Mouse (Mus musculus) limb, embryonic 14.5 days (tissue): ENCODE measurements around the gene Slc35b2. TPM values are rescaled to one million over a fixed set of nuclear protein-coding genes. Genes with fewer than 3 reads are reported as not detected.

ENCODE experiments used
- ATAC-seq: fragments of 200-750 bp; cut with Nextera tagmentation; 2 replicates; pipeline ENCODE4 v1.8.0; 2017; ENCODE audit warnings: low read depth, moderate number of reproducible peaks, moderate TSS enrichment; ENCODE audit not compliant: low FRiP score
- DNase-seq: peaks from one replicate; pipeline ENCODE4 v3.0.0-alpha.2; 2015; ENCODE audit warnings: low spot score
- H3K27ac ChIP-seq: fragments of 300-500 bp; sonication (generic); replicated peaks from 2 replicates; pipeline ENCODE4 v1.5.1; 2014; ENCODE audit warnings: low read depth, mild to moderate bottlenecking, low read length, moderate library complexity, mixed read lengths
- H3K27me3 ChIP-seq: fragments of 300-500 bp; sonication (generic); 2 replicates; pipeline ENCODE4 v1.6.1; 2014; ENCODE audit warnings: low read length, mixed read lengths; ENCODE audit not compliant: control insufficient read depth, insufficient read depth
- H3K36me3 ChIP-seq: fragments of 300-500 bp; sonication (generic); 2 replicates; pipeline ENCODE4 v1.6.1; 2014; ENCODE audit warnings: mild to moderate bottlenecking, low read length, moderate library complexity, mixed read lengths; ENCODE audit not compliant: control insufficient read depth, insufficient read depth
- H3K4me1 ChIP-seq: fragments of 300-500 bp; sonication (generic); 2 replicates; pipeline ENCODE4 v1.6.1; 2014; ENCODE audit warnings: antibody characterized with exemption, low read length, mixed read lengths; ENCODE audit not compliant: control insufficient read depth, insufficient read depth
- H3K4me2 ChIP-seq: fragments of 300-500 bp; sonication (generic); replicated peaks from 2 replicates; pipeline ENCODE4 v1.6.1; 2014; ENCODE audit warnings: low read depth, mild to moderate bottlenecking, low read length, moderate library complexity; ENCODE audit not compliant: severe bottlenecking
- H3K4me3 ChIP-seq: fragments of 300-500 bp; sonication (generic); replicated peaks from 2 replicates; pipeline ENCODE4 v1.5.1; 2014; ENCODE audit warnings: low read length
- H3K9ac ChIP-seq: fragments of 300-500 bp; sonication (generic); 2 replicates; pipeline ENCODE4 v1.6.1; 2014; ENCODE audit warnings: mild to moderate bottlenecking, low read depth, low read length, moderate library complexity; ENCODE audit not compliant: severe bottlenecking
- H3K9me3 ChIP-seq: fragments of 300-500 bp; sonication (generic); 2 replicates; pipeline ENCODE4 v1.6.1; 2016; ENCODE audit warnings: low read length; ENCODE audit not compliant: control insufficient read depth
- POLR2A ChIP-seq: fragments of 200-500 bp; IDR thresholded peaks from 2 replicates; pipeline ENCODE4 v1.8.0; 2012; ENCODE audit warnings: inconsistent platforms, mild to moderate bottlenecking, moderate library complexity, borderline replicate concordance; ENCODE audit not compliant: insufficient read depth, insufficient read length; ENCODE audit errors: extremely low read depth
- WGBS: fragments of 180-500 bp; shearing (Covaris S2); extraction: QIAGEN DNeasy Blood & Tissue Kit; methylation state at CpG from one replicate; pipeline ENCODE4 v1.1.7; 2014; 5-methylcytosine and 5-hydroxymethylcytosine counted together
- polyA plus RNA-seq, 2 experiments: library from polyadenylated mRNA; depleted of rRNA in 1 of 2; stranded (reverse) in 1 of 2; unstranded in 1 of 2; fragments of >200 nt; fragmentation: Nextera tagmentation in 1 of 2; extraction: Ambion mirVana in 1 of 2; gene quantifications; 2 replicates each; pipeline versions ENCODE4 v1.2.1 to v1.2.3; 2012 to 2014

The Slc35b2 gene
- polyA plus RNA-seq, 2 experiments: 96.9 to 138 TPM

- ATAC-seq (no peak), DNase-seq (no peak)
- Histone ChIP-seq H3K36me3 (no peaks in the 10 kb centered on the region), H3K9me3 (no peaks in the 10 kb centered on the region), H3K27me3 (no peaks in the 10 kb centered on the region), H3K4me1 (no peaks in the 10 kb centered on the region), H3K4me2 (no peak overlapping the region), H3K4me3 (no peak overlapping the region), H3K9ac (no peak overlapping the region), H3K27ac (no peak overlapping the region)
- WGBS: 88% methylated on average over 7 of the region's 7 CpGs
- TF ChIP-seq POLR2A: no peak
Measured at GRCm38 (mm10) chr17:45612921-45613320, 49.2 kb downstream of the Slc35b2 start.

- DNase-seq: no peak
- 51% methylated on average over 4 of the region's 4 CpGs for WGBS
- peak; percentile 60; the same call in 1 of the 2 replicates for ATAC-seq
Measured at GRCm38 (mm10) chr17:45616046-45616650, 52.5 kb downstream of the Slc35b2 start.

GRCm38 (mm10) chr17:45616679-45617078, 53.0 kb downstream of the Slc35b2 start:
- Histone ChIP-seq H3K4me3 (no peak overlapping the region), H3K4me2 (no peak overlapping the region), H3K36me3 (no peaks in the 10 kb centered on the region), H3K4me1 (peaks cover 10% of the 10 kb centered on the region), H3K9me3 (no peaks in the 10 kb centered on the region), H3K9ac (no peak overlapping the region), H3K27me3 (no peaks in the 10 kb centered on the region), H3K27ac (no peak overlapping the region)
- no peak for ATAC-seq
- TF ChIP-seq POLR2A: no peak
- no peak for DNase-seq
- WGBS: 78% methylated on average over 3 of the region's 3 CpGs

More at GRCm38 (mm10) chr17:45616046-45616650, 52.5 kb downstream of the Slc35b2 start:
- Histone ChIP-seq H3K9ac (no peak overlapping the region), H3K4me1 (peaks cover 10% of the 10 kb centered on the region), H3K9me3 (no peaks in the 10 kb centered on the region), H3K27me3 (no peaks in the 10 kb centered on the region), H3K4me3 (no peak overlapping the region), H3K36me3 (no peaks in the 10 kb centered on the region), H3K27ac (no peak overlapping the region), H3K4me2 (no peak overlapping the region)
- TF ChIP-seq POLR2A: no peak

Other genes starting within 250 kb of the Slc35b2 start
- 27.1 and 38.0 TPM in 2 replicates for gene Cdc5l, start 130.1 kb upstream of the Slc35b2 start, polyA plus RNA-seq (2012; rRNA removed)
- gene Cdc5l, start 130.1 kb upstream of the Slc35b2 start, polyA plus RNA-seq (2014; fragmentation: Nextera tagmentation; extraction: Ambion mirVana): 62.5 and 71.4 TPM in 2 replicates
- gene Spats1, start 88.5 kb upstream of the Slc35b2 start, polyA plus RNA-seq (2012; rRNA removed): 0.29 and 0.44 TPM in 2 replicates
- gene Spats1, start 88.5 kb upstream of the Slc35b2 start, polyA plus RNA-seq (2014; fragmentation: Nextera tagmentation; extraction: Ambion mirVana): 0.39 and 0.62 TPM in 2 replicates
- 20.8 and 22.2 TPM in 2 replicates for gene Aars2, start 57.0 kb upstream of the Slc35b2 start, polyA plus RNA-seq (2012; rRNA removed)
- 13.0 and 15.4 TPM in 2 replicates for gene Aars2, start 57.0 kb upstream of the Slc35b2 start, polyA plus RNA-seq (2014; fragmentation: Nextera tagmentation; extraction: Ambion mirVana)
- gene Tcte1, start 40.4 kb upstream of the Slc35b2 start, polyA plus RNA-seq (2012; rRNA removed): 0.04 TPM in 1 of 2 replicates, not detected in the other
- gene Tcte1, start 40.4 kb upstream of the Slc35b2 start, polyA plus RNA-seq (2014; fragmentation: Nextera tagmentation; extraction: Ambion mirVana): 0.74 and 0.90 TPM in 2 replicates
- 6.1 and 9.3 TPM in 2 replicates for gene Tmem151b, start 14.2 kb upstream of the Slc35b2 start, polyA plus RNA-seq (2012; rRNA removed)
- gene Tmem151b, start 14.2 kb upstream of the Slc35b2 start, polyA plus RNA-seq (2014; fragmentation: Nextera tagmentation; extraction: Ambion mirVana): 2.9 and 4.7 TPM in 2 replicates
- 3.6 and 4.3 TPM in 2 replicates for gene Nfkbie, start 8.2 kb upstream of the Slc35b2 start, polyA plus RNA-seq (2012; rRNA removed)
- gene Nfkbie, start 8.2 kb upstream of the Slc35b2 start, polyA plus RNA-seq (2014; fragmentation: Nextera tagmentation; extraction: Ambion mirVana): 4.0 and 6.6 TPM in 2 replicates
- 788 and 951 TPM in 2 replicates for gene Hsp90ab1, start 9.4 kb downstream of the Slc35b2 start, polyA plus RNA-seq (2012; rRNA removed)
- gene Hsp90ab1, start 9.4 kb downstream of the Slc35b2 start, polyA plus RNA-seq (2014; fragmentation: Nextera tagmentation; extraction: Ambion mirVana): 1,382 and 1,446 TPM in 2 replicates
- 122 and 157 TPM in 2 replicates for gene Slc29a1, start 35.7 kb downstream of the Slc35b2 start, polyA plus RNA-seq (2012; rRNA removed)
- gene Slc29a1, start 35.7 kb downstream of the Slc35b2 start, polyA plus RNA-seq (2014; fragmentation: Nextera tagmentation; extraction: Ambion mirVana): 94.5 and 103 TPM in 2 replicates
- 53.5 and 60.7 TPM in 2 replicates for gene Mymx, start 38.2 kb downstream of the Slc35b2 start, polyA plus RNA-seq (2012; rRNA removed)
- gene Mymx, start 38.2 kb downstream of the Slc35b2 start, polyA plus RNA-seq (2014; fragmentation: Nextera tagmentation; extraction: Ambion mirVana): 27.2 and 37.8 TPM in 2 replicates
- gene Capn11, start 95.5 kb downstream of the Slc35b2 start, polyA plus RNA-seq (2012; rRNA removed): 0.03 and 0.23 TPM in 2 replicates
- not detected in 2 replicates for gene Capn11, start 95.5 kb downstream of the Slc35b2 start, polyA plus RNA-seq (2014; fragmentation: Nextera tagmentation; extraction: Ambion mirVana)
- gene Mrpl14, start 122.4 kb downstream of the Slc35b2 start, polyA plus RNA-seq (2012; rRNA removed): 98.3 and 113 TPM in 2 replicates
- gene Mrpl14, start 122.4 kb downstream of the Slc35b2 start, polyA plus RNA-seq (2014; fragmentation: Nextera tagmentation; extraction: Ambion mirVana): 146 and 147 TPM in 2 replicates
- gene Tmem63b, start 123.0 kb downstream of the Slc35b2 start, polyA plus RNA-seq (2012; rRNA removed): 90.7 and 113 TPM in 2 replicates
- gene Tmem63b, start 123.0 kb downstream of the Slc35b2 start, polyA plus RNA-seq (2014; fragmentation: Nextera tagmentation; extraction: Ambion mirVana): 24.5 and 28.5 TPM in 2 replicates
- 0.15 TPM in 1 of 2 replicates, not detected in the other for gene 1600014C23Rik, start 170.0 kb downstream of the Slc35b2 start, polyA plus RNA-seq (2012; rRNA removed)
- 0.58 TPM in 1 of 2 replicates, not detected in the other for gene 1600014C23Rik, start 170.0 kb downstream of the Slc35b2 start, polyA plus RNA-seq (2014; fragmentation: Nextera tagmentation; extraction: Ambion mirVana)